Mouse (Mus musculus) spleen, adult 2 months (tissue): ENCODE data around the gene Siae. TPM values are rescaled to one million over a fixed set of nuclear protein-coding genes. Genes with fewer than 3 reads are reported as not detected.

ENCODE experiments used
- DNase-seq, 2 experiments: peaks; one replicate each; pipeline versions ENCODE4 v3.0.0 to v3.0.0-alpha.2; 2012 to 2021; ENCODE audit warnings: low spot score in 2 of 2, low read depth in 1 of 2
- H3K27ac ChIP-seq: fragments of 200-500 bp; 2 replicates; pipeline ENCODE4 v1.5.1; 2012; ENCODE audit warnings: low read length, inconsistent platforms; ENCODE audit not compliant: insufficient read depth
- H3K27me3 ChIP-seq: fragments of 200-500 bp; 2 replicates; pipeline ENCODE4 v1.6.1; 2012; ENCODE audit warnings: mild to moderate bottlenecking, moderate library complexity, low read length, inconsistent platforms; ENCODE audit not compliant: control insufficient read depth, insufficient read depth
- H3K36me3 ChIP-seq: fragments of 200-500 bp; 2 replicates; pipeline ENCODE4 v1.6.1; 2012; ENCODE audit warnings: mild to moderate bottlenecking, low read length, inconsistent platforms; ENCODE audit not compliant: control insufficient read depth, insufficient read depth
- H3K4me1 ChIP-seq: fragments of 200-500 bp; 2 replicates; pipeline ENCODE4 v1.6.1; 2011; ENCODE audit warnings: inconsistent platforms; ENCODE audit not compliant: control insufficient read depth, insufficient read depth, insufficient read length
- H3K4me3 ChIP-seq: fragments of 200-500 bp; 2 replicates; pipeline ENCODE4 v1.5.1; 2011; ENCODE audit warnings: mild to moderate bottlenecking, inconsistent platforms; ENCODE audit not compliant: insufficient read depth, insufficient read length; ENCODE audit errors: extremely low read depth
- CTCF ChIP-seq: fragments of 200-500 bp; IDR thresholded peaks from 2 replicates; pipeline ENCODE4 v1.5.1; 2011; ENCODE audit warnings: mild to moderate bottlenecking, inconsistent platforms; ENCODE audit not compliant: insufficient read depth, insufficient read length, insufficient replicate concordance; ENCODE audit errors: extremely low read depth
- POLR2A ChIP-seq: fragments of 200-500 bp; IDR thresholded peaks from 2 replicates; pipeline ENCODE4 v1.6.1; 2011; ENCODE audit warnings: low read depth, low read length, inconsistent platforms
- WGBS: fragments of 180-500 bp; shearing (Covaris S2); methylation state at CpG from one replicate; pipeline ENCODE4 v1.1.7; 2018; 5-methylcytosine and 5-hydroxymethylcytosine counted together
- polyA plus RNA-seq: library from polyadenylated mRNA; depleted of rRNA; stranded (reverse); fragments of >200 nt; gene quantifications from 2 replicates; pipeline ENCODE4 v1.2.3, GENCODE M21; 2012

The Siae gene
- polyA plus RNA-seq, 1 experiment: 3.8 TPM

GRCm38 (mm10) chr9:37625129-37625528 lies 69.6 kb downstream of the Siae start:
- no peak for TF ChIP-seq POLR2A
- no peak for TF ChIP-seq CTCF
- no peaks in the 10 kb centered on the region for H3K27me3 ChIP-seq
- 54% methylated on average over 3 of the region's 3 CpGs for WGBS
- peaks cover 5% of the 10 kb centered on the region for H3K36me3 ChIP-seq
- H3K4me1 ChIP-seq: peaks cover 4% of the 10 kb centered on the region; the same call in 1 of the 2 replicates
- H3K27ac ChIP-seq: no peak overlapping the region
- no peak for DNase-seq
- H3K4me3 ChIP-seq: no peak overlapping the region

GRCm38 (mm10) chr9:37625641-37626040 lies 70.1 kb downstream of the Siae start:
- DNase-seq: no peak
- no peak for TF ChIP-seq POLR2A
- TF ChIP-seq CTCF: no peak
- H3K36me3 ChIP-seq: peaks cover 5% of the 10 kb centered on the region
- 92% methylated on average over 7 of the region's 7 CpGs for WGBS
- no peak overlapping the region for H3K27ac ChIP-seq
- H3K4me3 ChIP-seq: no peak overlapping the region
- no peaks in the 10 kb centered on the region for H3K27me3 ChIP-seq
- H3K4me1 ChIP-seq: peaks cover 4% of the 10 kb centered on the region; the same call in 1 of the 2 replicates

GRCm38 (mm10) chr9:37626103-37626567 lies 70.6 kb downstream of the Siae start:
- WGBS: 53% methylated on average over 3 of the region's 3 CpGs
- no peak for DNase-seq
- H3K27me3 ChIP-seq: no peaks in the 10 kb centered on the region
- peaks cover 4% of the 10 kb centered on the region; the same call in 1 of the 2 replicates for H3K4me1 ChIP-seq
- no peak overlapping the region for H3K4me3 ChIP-seq
- TF ChIP-seq CTCF (no peak), POLR2A (no peak)
- no peak overlapping the region for H3K27ac ChIP-seq
- H3K36me3 ChIP-seq: peaks cover 5% of the 10 kb centered on the region

DNA sequence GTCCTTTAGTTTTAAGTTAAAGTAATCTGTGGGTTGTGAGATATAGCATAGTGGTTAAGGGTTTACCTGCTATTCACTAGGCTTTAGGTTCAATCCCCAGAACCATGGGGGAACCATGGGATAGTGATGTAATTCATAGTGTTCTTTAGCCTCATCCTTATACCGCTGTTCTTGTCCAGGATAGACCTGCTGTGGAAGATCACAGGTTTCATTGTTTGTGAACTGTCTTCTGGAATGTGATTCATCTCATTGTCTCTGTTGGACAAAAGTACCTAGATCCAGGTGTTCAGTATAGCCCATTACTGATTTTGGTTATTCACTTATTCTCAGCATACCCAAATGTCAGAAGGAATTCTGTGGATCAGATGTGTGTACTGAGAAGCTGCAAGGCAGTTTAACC lies 71.8 kb downstream of the Siae start:
- DNase-seq: no peak
- H3K27ac ChIP-seq: no peak overlapping the region
- H3K36me3 ChIP-seq: peaks cover 5% of the 10 kb centered on the region
- TF ChIP-seq CTCF (no peak), POLR2A (no peak)
- 96% methylated on average over 1 of the region's 1 CpGs for WGBS
- H3K27me3 ChIP-seq: no peaks in the 10 kb centered on the region
- H3K4me3 ChIP-seq: no peak overlapping the region
- peaks cover 4% of the 10 kb centered on the region; the same call in 1 of the 2 replicates for H3K4me1 ChIP-seq

DNA sequence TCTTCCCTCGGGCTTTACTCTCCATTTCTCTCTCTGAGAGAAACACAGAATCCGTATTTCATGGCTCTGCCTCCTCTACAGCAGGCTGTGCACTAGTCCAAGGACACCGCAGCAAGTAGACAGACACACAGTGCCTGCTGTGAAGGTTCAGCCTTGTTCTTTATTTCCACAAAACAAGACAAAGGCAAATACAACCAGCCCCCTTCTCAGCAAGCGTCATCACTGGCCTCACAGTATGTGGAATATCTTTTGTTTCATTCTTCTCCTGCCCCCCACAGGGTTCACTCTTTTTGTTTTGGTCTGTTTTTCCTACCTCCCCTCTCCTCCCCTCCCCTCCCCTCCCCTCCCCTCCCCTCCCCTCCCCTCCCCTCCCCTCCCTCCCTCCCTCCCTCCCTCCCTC lies 73.1 kb downstream of the Siae start:
- TF ChIP-seq POLR2A: no peak
- no peak for TF ChIP-seq CTCF
- H3K27ac ChIP-seq: no peak overlapping the region
- H3K36me3 ChIP-seq: peaks cover 3% of the 10 kb centered on the region
- peaks cover 4% of the 10 kb centered on the region; the same call in 1 of the 2 replicates for H3K4me1 ChIP-seq
- H3K27me3 ChIP-seq: no peaks in the 10 kb centered on the region
- no peak for DNase-seq
- no peak overlapping the region for H3K4me3 ChIP-seq
- 92% methylated on average over 4 of the region's 4 CpGs for WGBS

- Histone ChIP-seq H3K4me3 (no peak overlapping the region), H3K36me3 (peaks cover 2% of the 10 kb centered on the region), H3K4me1 (peaks cover 4% of the 10 kb centered on the region; the same call in 1 of the 2 replicates), H3K27ac (no peak overlapping the region), H3K27me3 (no peaks in the 10 kb centered on the region)
- 67% methylated on average over 2 of the region's 2 CpGs for WGBS
- no peak for TF ChIP-seq CTCF
- no peak for TF ChIP-seq POLR2A
- no peak for DNase-seq
Measured at GRCm38 (mm10) chr9:37629941-37630340, 74.4 kb downstream of the Siae start.

DNA sequence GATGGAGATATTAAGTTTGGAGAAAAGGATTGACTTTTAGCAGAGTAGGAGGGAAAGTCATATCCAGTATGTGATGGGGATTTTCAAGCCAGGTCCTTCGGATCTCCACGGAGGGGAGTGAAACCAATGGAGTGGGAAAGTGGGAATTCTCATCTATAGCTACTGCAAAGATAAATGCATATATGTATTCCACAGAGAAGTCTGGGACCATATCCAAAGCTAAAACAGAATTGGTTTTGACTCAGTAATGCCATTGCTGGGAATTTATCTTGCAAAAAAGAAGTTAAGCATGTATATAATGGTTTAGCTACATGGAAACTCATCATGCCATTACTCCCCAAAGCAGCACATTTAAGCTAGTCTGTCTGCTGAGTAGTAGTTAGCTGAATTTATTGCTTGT lies 76.8 kb downstream of the Siae start:
- no peak for DNase-seq
- TF ChIP-seq POLR2A (no peak), CTCF (no peak)
- Histone ChIP-seq H3K4me1 (no peaks in the 10 kb centered on the region), H3K27me3 (no peaks in the 10 kb centered on the region), H3K4me3 (no peak overlapping the region), H3K27ac (no peak overlapping the region), H3K36me3 (no peaks in the 10 kb centered on the region; the same call in 1 of the 2 replicates)
- 92% methylated on average over 2 of the region's 2 CpGs for WGBS
